Mouse (Mus musculus) embryonic fibroblast, embryonic 13.5 days (primary cell): ENCODE results near the gene Nelfb.
"Not testable (repeated sequence)": the region's sequence is repeated elsewhere in the genome, so short reads cannot be mapped to it uniquely, and the experiment has no call there.

Source experiments
- CTCF ChIP-seq: IDR thresholded peaks from 2 replicates; pipeline ENCODE4 v1.5.1; 2011; ENCODE audit warnings: mild to moderate bottlenecking, control low read depth, low read length, moderate library complexity, borderline replicate concordance; ENCODE audit not compliant: insufficient read depth
- POLR2A ChIP-seq: IDR thresholded peaks from 2 replicates; pipeline ENCODE4 v1.6.1; 2011; ENCODE audit warnings: low read depth, mild to moderate bottlenecking, control low read depth, low read length, moderate library complexity

DNA sequence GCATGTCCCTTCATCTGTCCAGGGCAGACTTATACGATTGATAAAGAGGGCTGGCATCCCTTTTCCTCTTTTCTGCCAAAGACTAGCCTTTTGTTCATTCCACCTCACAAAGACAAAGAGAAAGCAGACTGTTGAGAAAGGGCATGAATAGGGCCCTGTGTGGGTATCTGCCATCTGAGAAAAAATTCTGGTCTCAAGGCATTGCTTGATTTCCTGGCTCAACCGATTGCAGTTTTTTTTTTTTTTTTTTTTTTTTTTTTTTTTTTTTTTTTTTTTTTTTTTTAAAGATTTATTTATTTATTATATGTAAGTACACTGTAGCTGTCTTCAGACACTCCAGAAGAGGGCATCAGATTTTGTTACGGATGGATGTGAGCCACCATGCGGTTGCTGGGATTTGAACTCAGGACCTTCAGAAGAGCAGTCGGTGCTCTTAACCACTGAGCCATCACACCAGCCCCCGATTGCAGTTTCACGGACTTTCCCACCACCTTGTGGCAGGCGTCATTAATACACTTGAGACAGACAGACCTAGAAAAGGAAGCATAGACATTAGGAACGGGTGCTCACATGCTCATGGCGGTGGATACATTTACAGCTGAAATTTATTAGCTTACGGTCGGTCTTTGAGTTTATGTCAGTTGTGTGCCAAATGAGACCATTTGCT is 45.3 kb upstream of the Nelfb start:
- not testable (repeated sequence) for TF ChIP-seq CTCF, POLR2A
